ENCODE assay signal across 11 mouse cellular contexts in the genomic region with DNA sequence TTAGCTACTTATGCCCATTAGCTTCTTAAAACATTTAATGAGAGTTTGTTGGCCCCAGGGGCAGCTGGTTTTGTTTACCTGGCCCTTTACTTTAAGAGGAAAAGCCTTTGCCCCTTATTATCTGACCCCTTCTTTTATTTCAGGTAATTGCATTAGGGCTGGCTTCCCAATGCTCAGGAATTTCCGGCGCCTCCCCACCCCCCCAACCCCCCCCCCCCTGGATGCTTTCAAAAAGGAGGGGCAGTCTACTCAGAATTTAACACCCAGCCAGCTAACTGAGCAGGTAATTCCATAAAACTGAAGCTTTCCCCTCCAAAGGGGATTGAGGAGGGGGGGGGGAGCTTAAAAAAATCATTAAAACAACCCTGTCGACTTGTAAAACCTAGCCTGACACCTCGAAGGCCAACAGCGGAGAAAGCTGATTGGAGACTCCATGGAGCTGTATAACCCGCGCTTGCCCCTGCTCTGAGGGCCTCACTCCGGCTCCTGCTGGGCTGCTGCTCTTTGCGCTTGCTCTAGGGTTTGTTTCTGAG.
DNase-seq lines count a peak whose midpoint lies in the region; ATAC-seq lines count a peak whose summit lies in the region.
"Had no signal": no experiment of that assay in that cellular context is flagged by ENCODE, and none has a peak within 500 bp of the region (broad histone marks: within the 10 kb centered on the region; RNA-seq: fewer than 3 reads in every experiment).

No protein-coding gene starts in this region.

- no peaks in the 10 kb centered on the region; the same call in 1 of the 2 replicates for H3K4me1 ChIP-seq in heart, embryonic 16.5 days (ENCODE audit: control insufficient read depth, insufficient read depth, low read length)
- H3K4me1 ChIP-seq in intestine, embryonic 15.5 days (replicated peaks), result no peaks in the 10 kb centered on the region

- no peak overlapping the region; the same call in 1 of the 2 replicates for H3K27ac ChIP-seq in heart, embryonic 16.5 days (ENCODE audit: low read length)
- peak overlapping the region; percentile 64 for H3K27ac ChIP-seq in intestine, embryonic 15.5 days
- H3K27ac ChIP-seq: limb, embryonic 15.5 days had no signal

- DNase-seq in heart, postnatal 36 days, result no peak
- DNase-seq in testis, postnatal 14 days (ENCODE audit: low spot score), result peak; percentile 8
- DNase-seq in testis, postnatal 10 days (ENCODE audit: low spot score), result no peak
- peak; percentile 35 for DNase-seq in yolk sac, embryonic 10.5 days (ENCODE audit: low spot score)
- DNase-seq in frontal cortex, postnatal 10 days (ENCODE audit: low spot score in 2 of 2), result no peak
- DNase-seq in gastrocnemius, adult 18-20 months (ENCODE audit: low spot score), result no peak
- DNase-seq: cerebellum, postnatal 36 days; lung, postnatal 36 days had no signal

- ATAC-seq in heart, embryonic 16.5 days (replicated peaks; ENCODE audit: extremely low read depth, insufficient read depth, low FRiP score), result no peak
- no peak for ATAC-seq in intestine, embryonic 15.5 days

- intact Hi-C loops in heart, postnatal 36 days (cut with DNase I), result no loop called here

- H3K9me3 ChIP-seq in heart, embryonic 16.5 days (replicated peaks; ENCODE audit: control insufficient read depth, low read length), result no peaks in the 10 kb centered on the region
- no peaks in the 10 kb centered on the region for H3K9me3 ChIP-seq in intestine, embryonic 15.5 days
- H3K9me3 ChIP-seq: limb, embryonic 15.5 days had no signal

- no peaks in the 10 kb centered on the region for H3K27me3 ChIP-seq in heart, embryonic 16.5 days (ENCODE audit: control insufficient read depth, insufficient read depth, low read length)
- H3K27me3 ChIP-seq in intestine, embryonic 15.5 days (replicated peaks), result no peaks in the 10 kb centered on the region
- H3K27me3 ChIP-seq: limb, embryonic 15.5 days had no signal

- H3K36me3 ChIP-seq in heart, embryonic 16.5 days (ENCODE audit: control insufficient read depth, insufficient read depth), result no peaks in the 10 kb centered on the region
- H3K36me3 ChIP-seq in intestine, embryonic 15.5 days, result no peaks in the 10 kb centered on the region
- H3K36me3 ChIP-seq: limb, embryonic 15.5 days had no signal

- WGBS in heart, embryonic 16.5 days, result 17% methylated on average over 9 of the region's 9 CpGs
- 16% methylated on average over 9 of the region's 9 CpGs for WGBS in intestine, embryonic 15.5 days

- H3K9ac ChIP-seq in heart, embryonic 16.5 days (ENCODE audit: low read length), result no peak overlapping the region
- H3K9ac ChIP-seq in intestine, embryonic 15.5 days, result no peak overlapping the region
- H3K9ac ChIP-seq: limb, embryonic 15.5 days had no signal

- H3K4me3 ChIP-seq in heart, embryonic 16.5 days (ENCODE audit: low read length), result no peak overlapping the region
- no peak overlapping the region for H3K4me3 ChIP-seq in intestine, embryonic 15.5 days (replicated peaks)
- H3K4me3 ChIP-seq: limb, embryonic 15.5 days had no signal

- H3K4me2 ChIP-seq in heart, embryonic 16.5 days (ENCODE audit: low read depth, low read length), result peak overlapping the region; percentile 23; the same call in 1 of the 2 replicates
- no peak overlapping the region for H3K4me2 ChIP-seq in intestine, embryonic 15.5 days (replicated peaks)
- H3K4me2 ChIP-seq: limb, embryonic 15.5 days had no signal

Comparison
In these comparisons a context has a peak if more than half of its experiments do, and no peak if none do; other contexts are left out.
1. DNase-seq: peak in testis, postnatal 14 days (single experiment) and yolk sac, embryonic 10.5 days (single experiment); none in heart, postnatal 36 days (0 of 2), testis, postnatal 10 days (single experiment), frontal cortex, postnatal 10 days (0 of 2) and gastrocnemius, adult 18-20 months (single experiment).